Mouse (Mus musculus) liver, embryonic 15.5 days (tissue): ENCODE measurements around the gene Gdnf. TPM values are rescaled to one million over a fixed set of nuclear protein-coding genes. Genes with fewer than 3 reads are reported as not detected.

Experiments
- ATAC-seq: fragments of 200-750 bp; cut with Nextera tagmentation; 2 replicates; pipeline ENCODE4 v1.8.0; 2017; ENCODE audit warnings: moderate number of reproducible peaks, mild to moderate bottlenecking, moderate library complexity; ENCODE audit not compliant: insufficient read depth
- H3K27ac ChIP-seq: fragments of 300-500 bp; sonication (generic); replicated peaks from 2 replicates; pipeline ENCODE4 v1.5.1; 2015; ENCODE audit warnings: mild to moderate bottlenecking, inconsistent platforms
- H3K27me3 ChIP-seq: fragments of 300-500 bp; sonication (generic); 2 replicates; pipeline ENCODE4 v1.6.1; 2015; ENCODE audit warnings: mild to moderate bottlenecking, inconsistent platforms
- H3K36me3 ChIP-seq: fragments of 300-500 bp; sonication (generic); replicated peaks from 2 replicates; pipeline ENCODE4 v1.6.1; 2015; ENCODE audit warnings: moderate library complexity, mild to moderate bottlenecking, inconsistent platforms
- H3K4me1 ChIP-seq: fragments of 300-500 bp; sonication (generic); replicated peaks from 2 replicates; pipeline ENCODE4 v1.6.1; 2015; ENCODE audit warnings: inconsistent platforms
- H3K4me2 ChIP-seq: fragments of 300-500 bp; sonication (generic); 2 replicates; pipeline ENCODE4 v1.6.1; 2015; ENCODE audit warnings: moderate library complexity, mild to moderate bottlenecking, inconsistent platforms
- H3K4me3 ChIP-seq: fragments of 300-500 bp; sonication (generic); replicated peaks from 2 replicates; pipeline ENCODE4 v1.5.1; 2015; ENCODE audit warnings: mild to moderate bottlenecking, inconsistent platforms
- H3K9ac ChIP-seq: fragments of 300-500 bp; sonication (generic); 2 replicates; pipeline ENCODE4 v1.6.1; 2015; ENCODE audit warnings: moderate library complexity, mild to moderate bottlenecking, inconsistent platforms
- H3K9me3 ChIP-seq: fragments of 300-500 bp; sonication (generic); replicated peaks from 2 replicates; pipeline ENCODE4 v1.6.1; 2016; ENCODE audit warnings: inconsistent platforms
- WGBS: fragments of 180-500 bp; shearing (Covaris S2); methylation state at CpG from one replicate; pipeline ENCODE4 v1.1.7; 2015; ENCODE audit warnings: mixed read lengths; ENCODE audit not compliant: insufficient replicate concordance; 5-methylcytosine and 5-hydroxymethylcytosine counted together
- polyA plus RNA-seq: library from polyadenylated mRNA; unstranded; fragments of >200 nt; fragmentation: Nextera tagmentation; extraction: Ambion mirVana; gene quantifications from 2 replicates; pipeline ENCODE4 v1.2.1, GENCODE M21; 2015

Gene Gdnf
- not detected in 2 replicates for polyA plus RNA-seq

DNA sequence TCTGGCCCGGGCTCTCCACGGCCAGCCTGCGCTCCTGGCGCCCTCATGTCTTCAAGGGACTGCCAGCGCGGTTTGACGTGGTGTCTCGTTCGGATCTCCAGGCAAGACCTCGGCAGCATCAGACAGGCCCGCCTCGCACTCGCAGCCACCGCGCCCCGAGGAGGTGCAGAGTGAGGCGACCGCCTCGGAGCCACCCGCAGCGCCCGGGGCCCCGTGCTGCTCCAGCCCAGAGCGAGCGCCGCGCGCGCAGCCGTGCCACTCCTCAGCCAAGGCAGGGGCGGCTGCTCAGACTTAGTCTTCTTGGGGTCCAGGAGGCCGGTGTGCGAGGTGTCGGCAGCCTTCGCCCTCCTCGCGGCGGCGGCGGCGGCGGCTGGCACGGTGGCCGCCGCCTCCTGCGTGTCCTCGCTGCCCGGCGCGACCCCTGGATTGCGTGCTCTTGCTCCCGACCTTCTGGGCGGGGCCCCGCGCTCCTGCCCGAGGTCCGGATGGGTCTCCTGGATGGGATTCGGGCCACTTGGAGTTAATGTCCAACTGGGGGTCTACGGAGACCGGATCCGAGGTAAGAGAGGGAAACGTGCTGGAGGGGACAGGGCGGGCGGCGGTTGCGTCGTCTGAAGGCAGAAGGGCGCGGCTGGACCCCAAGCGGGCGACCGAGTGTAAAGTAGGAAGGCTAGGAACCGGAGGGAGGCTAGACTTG lies at the start of gene Gdnf:
Gene Gdnf, plus strand, starts transcription at position 291 of the 697 bp plus-strand sequence.
- Histone ChIP-seq H3K27ac (no peak within 1 kb of the TSS), H3K4me2 (peak within 1 kb of the TSS; percentile 52), H3K27me3 (peaks cover 86% of the 10 kb centered on the region), H3K9me3 (no peaks in the 10 kb centered on the region), H3K9ac (no peak within 1 kb of the TSS), H3K4me1 (no peaks in the 10 kb centered on the region; the same call in 1 of the 2 replicates), H3K4me3 (peak within 1 kb of the TSS; percentile 24), H3K36me3 (no peaks in the 10 kb centered on the region)
- ATAC-seq: no peak
- WGBS: 2% methylated on average over 73 of the region's 73 CpGs

DNA sequence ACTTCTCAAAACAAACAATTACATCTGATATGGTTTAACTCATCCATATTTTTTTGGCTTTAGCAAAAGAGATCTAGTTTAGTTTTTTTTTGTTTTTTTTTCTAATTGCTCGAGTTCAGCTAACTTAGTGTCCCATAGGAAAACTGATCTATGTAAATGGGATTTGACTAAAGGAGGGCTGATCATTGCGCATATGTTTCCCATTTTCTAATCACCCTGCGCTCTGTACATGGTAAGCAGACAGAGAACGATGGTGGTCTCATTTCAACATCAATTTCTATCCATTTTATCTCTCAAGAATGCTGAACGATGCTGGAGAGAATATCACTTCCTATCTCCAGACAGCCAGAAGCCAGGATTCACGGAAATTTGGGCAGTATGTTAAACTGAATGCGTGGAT lies 43.5 kb upstream of the Gdnf start:
- no peaks in the 10 kb centered on the region for H3K36me3 ChIP-seq
- no peaks in the 10 kb centered on the region for H3K4me1 ChIP-seq
- no peaks in the 10 kb centered on the region for H3K9me3 ChIP-seq
- no peak overlapping the region for H3K4me3 ChIP-seq
- no peak overlapping the region for H3K4me2 ChIP-seq
- no peak for ATAC-seq
- no peak overlapping the region for H3K27ac ChIP-seq
- WGBS: 61% methylated on average over 7 of the region's 7 CpGs
- no peak overlapping the region for H3K9ac ChIP-seq
- no peaks in the 10 kb centered on the region for H3K27me3 ChIP-seq

DNA sequence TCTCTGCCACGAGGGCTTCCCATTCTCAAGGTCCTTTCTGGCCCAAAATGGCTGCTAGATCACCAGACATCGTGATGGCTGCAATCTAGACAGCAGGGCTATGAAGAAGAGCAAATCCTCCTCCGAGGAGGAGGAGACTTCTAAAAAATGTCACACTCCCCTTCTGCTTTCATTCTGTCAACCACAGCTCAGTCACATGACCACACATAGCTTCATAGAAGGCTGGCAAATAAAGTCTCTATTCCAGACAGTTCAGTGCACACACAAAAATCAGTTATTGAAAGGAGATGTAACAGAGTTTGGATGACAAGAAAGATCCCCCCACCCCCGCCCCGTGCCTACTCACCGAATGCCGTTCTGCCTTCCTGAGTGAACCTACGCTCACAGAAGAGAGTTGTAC lies 37.7 kb upstream of the Gdnf start:
- H3K27me3 ChIP-seq: no peaks in the 10 kb centered on the region
- H3K4me1 ChIP-seq: no peaks in the 10 kb centered on the region
- no peak overlapping the region for H3K4me2 ChIP-seq
- no peaks in the 10 kb centered on the region for H3K9me3 ChIP-seq
- ATAC-seq: no peak
- H3K27ac ChIP-seq: no peak overlapping the region
- no peaks in the 10 kb centered on the region for H3K36me3 ChIP-seq
- H3K4me3 ChIP-seq: no peak overlapping the region
- WGBS: 67% methylated on average over 8 of the region's 8 CpGs
- no peak overlapping the region for H3K9ac ChIP-seq

DNA sequence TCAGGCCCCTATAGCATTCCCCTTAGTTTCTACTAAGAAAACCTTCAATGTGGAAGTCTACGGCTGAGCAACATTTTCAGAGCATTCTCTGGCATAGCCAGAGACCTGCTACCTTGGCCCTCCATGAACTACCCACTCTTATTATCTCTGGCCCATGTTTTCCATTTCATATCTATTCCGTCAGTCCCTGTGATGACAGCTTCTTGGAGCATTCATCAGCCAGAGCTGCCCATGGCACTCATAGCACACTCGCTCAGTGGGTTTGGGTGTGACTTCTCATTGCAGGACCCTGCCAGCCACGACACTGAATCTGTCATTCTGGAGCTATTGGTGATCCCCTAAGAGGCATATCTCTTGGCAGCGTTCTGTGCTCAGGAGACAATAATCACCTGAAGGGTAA lies 29.1 kb upstream of the Gdnf start:
- Histone ChIP-seq H3K27ac (no peak overlapping the region), H3K4me1 (no peaks in the 10 kb centered on the region), H3K9ac (no peak overlapping the region), H3K27me3 (no peaks in the 10 kb centered on the region), H3K4me2 (no peak overlapping the region), H3K9me3 (no peaks in the 10 kb centered on the region), H3K36me3 (no peaks in the 10 kb centered on the region), H3K4me3 (no peak overlapping the region)
- ATAC-seq: no peak
- WGBS: 63% methylated on average over 5 of the region's 5 CpGs

DNA sequence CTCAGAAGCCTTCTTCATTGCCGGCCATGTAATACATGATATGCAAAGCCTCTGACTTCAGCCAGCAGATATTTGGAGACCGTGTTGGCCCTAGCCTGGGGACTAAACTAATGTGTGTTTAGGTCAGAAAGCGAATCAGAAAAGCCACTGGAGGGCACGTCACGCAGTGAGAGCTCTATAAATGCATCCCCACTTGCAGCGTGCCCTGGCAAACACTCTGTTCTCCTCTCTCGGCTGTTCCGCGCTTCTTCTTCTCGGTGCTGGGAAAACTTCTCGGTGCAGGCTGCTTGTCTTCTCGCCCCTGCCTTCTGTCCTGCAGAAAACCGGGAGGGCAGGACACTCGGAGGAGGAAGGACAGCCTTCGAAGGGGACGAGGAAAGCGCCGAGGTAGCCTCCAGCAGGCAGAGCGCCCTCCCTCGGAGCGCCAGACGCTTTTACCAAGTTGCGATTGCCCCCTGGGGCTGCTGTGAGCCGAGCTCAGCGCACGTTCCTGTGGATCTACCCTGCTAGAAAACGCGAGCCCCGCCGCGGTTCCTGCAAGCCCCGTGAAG lies 730 bp upstream of the Gdnf start:
- H3K4me3 ChIP-seq: peak overlapping the region; percentile 24
- H3K4me2 ChIP-seq: peak overlapping the region; percentile 52
- no peaks in the 10 kb centered on the region for H3K36me3 ChIP-seq
- no peak overlapping the region for H3K27ac ChIP-seq
- no peak overlapping the region for H3K9ac ChIP-seq
- no peak for ATAC-seq
- WGBS: 1% methylated on average over 32 of the region's 32 CpGs
- H3K4me1 ChIP-seq: no peaks in the 10 kb centered on the region; the same call in 1 of the 2 replicates
- H3K27me3 ChIP-seq: peaks cover 78% of the 10 kb centered on the region
- no peaks in the 10 kb centered on the region for H3K9me3 ChIP-seq

DNA sequence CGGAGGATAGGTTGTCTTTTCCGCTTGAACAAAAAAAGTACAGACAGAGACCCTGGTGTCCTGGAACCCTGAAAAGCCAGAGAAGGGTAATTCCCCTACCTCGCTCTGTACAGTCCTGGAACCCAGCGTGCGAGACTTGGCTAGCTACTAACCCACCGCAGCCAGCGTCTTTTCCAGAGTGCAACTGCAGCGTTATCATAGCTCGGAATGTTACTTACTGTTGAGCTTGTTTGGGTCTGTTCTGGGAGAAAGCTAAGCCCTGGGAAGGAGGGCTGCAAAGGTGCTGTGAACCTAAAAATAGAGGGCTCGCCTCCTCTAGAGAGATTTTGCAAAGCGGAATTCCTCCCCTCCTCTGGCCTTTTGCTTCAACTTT lies 593 bp downstream of the Gdnf start:
- Histone ChIP-seq H3K4me3 (no peak overlapping the region), H3K9ac (no peak overlapping the region), H3K36me3 (no peaks in the 10 kb centered on the region), H3K27me3 (peaks cover 92% of the 10 kb centered on the region), H3K27ac (no peak overlapping the region), H3K4me2 (peak overlapping the region; percentile 52; the same call in 1 of the 2 replicates), H3K9me3 (no peaks in the 10 kb centered on the region), H3K4me1 (no peaks in the 10 kb centered on the region; the same call in 1 of the 2 replicates)
- no peak for ATAC-seq
- WGBS: 2% methylated on average over 11 of the region's 11 CpGs

DNA sequence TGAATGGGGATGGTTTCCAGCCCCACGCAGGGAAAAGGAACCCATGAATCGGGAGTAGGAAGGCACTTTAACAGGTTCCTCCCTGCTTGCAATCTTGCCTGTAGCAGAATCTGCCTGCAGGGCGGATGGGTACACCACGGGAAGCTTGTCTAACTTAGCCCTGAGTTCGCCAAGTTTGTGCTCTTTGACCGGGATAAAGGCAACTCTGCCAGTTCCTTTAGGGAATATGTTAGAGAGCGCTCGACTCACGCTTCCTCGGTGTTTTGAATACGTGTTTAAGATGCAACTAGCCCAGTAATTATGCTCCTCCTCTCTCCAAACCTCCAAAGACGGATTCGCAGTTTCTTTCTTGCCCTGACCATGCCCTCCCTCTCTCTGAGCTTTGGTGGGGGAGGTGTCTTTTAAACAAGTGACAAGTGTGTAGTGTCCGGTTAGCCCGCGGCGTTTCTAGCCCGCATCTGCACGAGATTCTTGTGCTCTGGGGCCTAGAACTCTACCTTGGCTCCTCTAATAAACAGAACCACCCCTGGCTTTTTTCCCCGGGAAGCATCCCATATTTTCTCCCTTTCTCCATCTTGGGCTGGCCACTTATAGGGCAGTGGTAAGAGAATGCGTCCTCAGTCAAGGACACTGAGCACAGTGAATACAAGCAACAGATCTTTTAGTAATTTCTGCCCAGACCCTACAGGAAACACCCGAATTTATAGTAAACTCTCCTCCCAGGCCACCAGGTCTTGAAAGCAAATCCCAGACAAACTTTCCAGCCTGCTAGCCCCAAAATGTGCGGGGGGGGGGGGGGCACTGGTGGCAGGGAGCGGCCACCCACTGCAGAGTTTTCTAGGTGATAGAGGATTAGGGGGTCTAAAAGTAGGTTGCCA lies 1.4 kb downstream of the Gdnf start:
- Histone ChIP-seq H3K4me1 (no peaks in the 10 kb centered on the region; the same call in 1 of the 2 replicates), H3K36me3 (no peaks in the 10 kb centered on the region), H3K27me3 (peaks cover 100% of the 10 kb centered on the region), H3K27ac (no peak overlapping the region), H3K4me2 (no peak overlapping the region), H3K9ac (no peak overlapping the region), H3K9me3 (no peaks in the 10 kb centered on the region), H3K4me3 (no peak overlapping the region)
- 7% methylated on average over 24 of the region's 24 CpGs for WGBS
- ATAC-seq: no peak

DNA sequence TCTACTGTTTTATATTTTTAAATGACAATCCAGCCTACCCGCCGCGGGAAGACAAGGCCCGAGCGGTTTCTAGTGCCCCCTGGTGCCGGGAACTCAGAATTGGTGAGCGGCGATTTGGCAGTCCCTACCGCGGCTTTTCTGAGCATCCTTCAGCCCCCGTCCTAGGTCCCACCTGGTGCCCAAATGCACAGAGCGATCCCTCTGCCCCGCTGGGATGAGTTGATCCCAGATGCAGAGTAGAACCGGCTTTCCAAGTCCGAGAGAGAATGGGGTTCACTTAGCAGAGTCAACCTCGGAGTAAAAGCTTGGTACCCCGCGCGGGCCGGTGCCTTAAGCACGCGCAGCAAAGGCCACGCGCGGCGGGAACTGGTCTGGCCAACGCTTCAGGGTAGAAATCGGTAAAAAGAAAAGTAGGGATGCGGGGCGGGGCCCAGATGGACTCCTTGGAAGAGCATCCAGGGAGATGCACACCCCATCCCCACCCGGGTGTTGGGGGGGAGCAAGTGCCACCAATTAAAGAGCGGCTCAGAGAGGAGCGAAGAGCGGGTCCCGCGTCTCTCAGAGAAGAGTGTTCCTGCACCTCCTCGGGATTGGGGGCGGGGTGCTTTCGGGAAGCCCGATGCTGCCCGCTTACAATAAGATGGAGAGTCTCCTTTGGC lies 2.4 kb downstream of the Gdnf start:
- H3K36me3 ChIP-seq: no peaks in the 10 kb centered on the region
- H3K4me2 ChIP-seq: peak overlapping the region; percentile 37
- H3K27me3 ChIP-seq: peaks cover 100% of the 10 kb centered on the region
- no peak overlapping the region for H3K9ac ChIP-seq
- no peak overlapping the region for H3K27ac ChIP-seq
- H3K4me3 ChIP-seq: peak overlapping the region; percentile 14; the same call in 1 of the 2 replicates
- H3K9me3 ChIP-seq: no peaks in the 10 kb centered on the region
- H3K4me1 ChIP-seq: no peaks in the 10 kb centered on the region; the same call in 1 of the 2 replicates
- WGBS: under 1% methylated on average over 41 of the region's 41 CpGs
- ATAC-seq: no peak

DNA sequence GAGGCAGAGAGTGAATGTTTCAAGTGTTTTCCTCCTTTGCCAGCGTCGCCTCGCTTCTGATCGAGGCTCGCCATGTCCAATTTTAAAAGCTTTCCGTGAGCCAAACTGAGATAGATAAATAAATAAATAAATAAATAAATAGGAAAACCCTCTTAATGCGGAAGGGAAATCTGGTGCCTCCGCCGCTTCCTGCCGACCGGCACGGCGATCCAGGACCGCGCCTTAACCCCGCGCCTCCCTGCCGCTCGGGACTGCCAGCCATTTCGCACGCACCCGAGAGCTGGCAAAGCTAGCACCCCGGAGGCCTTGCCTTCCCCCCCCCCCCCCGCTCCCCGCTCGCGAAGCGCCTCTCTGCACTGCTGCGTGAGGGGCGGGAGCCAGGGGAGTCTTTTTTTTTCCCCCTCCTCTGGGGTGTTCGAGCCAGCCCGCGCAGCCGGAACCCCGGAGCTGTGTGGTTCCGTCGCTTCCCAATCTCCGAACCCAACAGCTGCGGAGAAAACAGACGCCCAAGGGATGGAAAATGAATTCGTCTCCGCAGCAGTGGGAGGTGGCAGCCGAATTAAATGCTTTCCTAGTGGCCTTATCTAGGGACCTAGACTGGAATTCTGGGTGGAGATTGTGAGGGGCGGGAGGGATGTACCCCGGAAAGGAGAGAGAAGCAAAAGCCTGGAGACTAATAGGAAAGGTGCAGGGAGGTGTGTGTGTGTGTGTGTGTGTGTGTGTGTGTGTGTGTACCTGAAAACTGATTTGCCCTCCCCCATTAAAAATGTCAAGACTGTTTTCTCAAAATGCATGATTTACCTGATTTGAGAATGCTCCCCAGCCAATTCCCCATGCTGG lies 3.1 kb downstream of the Gdnf start:
- under 1% methylated on average over 45 of the region's 45 CpGs for WGBS
- Histone ChIP-seq H3K27me3 (peaks cover 100% of the 10 kb centered on the region), H3K4me2 (peak overlapping the region; percentile 37), H3K9me3 (no peaks in the 10 kb centered on the region), H3K4me3 (peak overlapping the region; percentile 14; the same call in 1 of the 2 replicates), H3K9ac (no peak overlapping the region), H3K27ac (no peak overlapping the region), H3K36me3 (no peaks in the 10 kb centered on the region), H3K4me1 (no peaks in the 10 kb centered on the region; the same call in 1 of the 2 replicates)
- ATAC-seq: no peak

DNA sequence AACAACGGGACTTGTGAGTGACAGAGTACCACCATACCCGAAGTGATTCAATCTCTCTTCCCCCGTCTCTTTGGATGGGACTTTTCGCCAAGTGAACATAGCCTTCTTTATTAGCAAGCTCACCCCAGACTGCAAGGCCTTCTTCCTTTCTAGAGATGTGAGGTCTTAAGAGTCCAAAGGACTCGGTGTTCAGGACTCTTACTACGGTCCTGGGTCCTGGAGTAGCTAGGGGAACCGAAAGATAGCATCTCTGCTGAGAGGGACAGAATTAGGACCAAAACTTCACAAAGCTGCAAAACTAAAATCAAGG lies 3.7 kb downstream of the Gdnf start:
- Histone ChIP-seq H3K9ac (no peak overlapping the region), H3K9me3 (no peaks in the 10 kb centered on the region), H3K4me2 (no peak overlapping the region), H3K27ac (no peak overlapping the region), H3K36me3 (no peaks in the 10 kb centered on the region), H3K4me1 (no peaks in the 10 kb centered on the region; the same call in 1 of the 2 replicates), H3K4me3 (no peak overlapping the region), H3K27me3 (peaks cover 94% of the 10 kb centered on the region)
- 7% methylated on average over 7 of the region's 7 CpGs for WGBS
- no peak for ATAC-seq
